Mouse (Mus musculus) layer of hippocampus, postnatal 10 days (tissue): ENCODE results near the gene Olfr328. TPM values are rescaled to one million over a fixed set of nuclear protein-coding genes. Genes with fewer than 3 reads are reported as not detected.
"Not testable (repeated sequence)": the region's sequence is repeated elsewhere in the genome, so short reads cannot be mapped to it uniquely, and the experiment has no call there.

Source experiments
- DNase-seq, 2 experiments: peaks; one replicate each; pipeline ENCODE4 v3.0.0; 2021; ENCODE audit warnings: low spot score in 2 of 2
- long read RNA-seq: library from polyadenylated mRNA; stranded (forward); transcript quantifications from one replicate; pipeline ENCODE4 v2.0.0, GENCODE M21; 2023
- total RNA-seq, 2 experiments: library from RNA; stranded (reverse); gene quantifications; 2 replicates each; pipeline ENCODE4 v1.2.3; 2021

Olfr328 gene
- under 1 TPM; 0.11 to 0.23 TPM for total RNA-seq
- long read RNA-seq: 0 reads

- DNase-seq: no peak
Measured at GRCm38 (mm10) chr11:58555536-58555935, at the start of gene Olfr328. TSS of gene Olfr328 (minus strand) at chr11:58555636.

- no peak for DNase-seq
Measured at GRCm38 (mm10) chr11:58605228-58605627, 49.8 kb upstream of the Olfr328 start.

- DNase-seq: no peak
Measured at GRCm38 (mm10) chr11:58604688-58605087, 49.3 kb upstream of the Olfr328 start.

GRCm38 (mm10) chr11:58602800-58603560, 47.5 kb upstream of the Olfr328 start:
- no peak for DNase-seq

- no peak for DNase-seq
Measured at GRCm38 (mm10) chr11:58602062-58602461, 46.6 kb upstream of the Olfr328 start.

GRCm38 (mm10) chr11:58597837-58598236, 42.4 kb upstream of the Olfr328 start:
- DNase-seq: no peak

- DNase-seq: no peak
Measured at GRCm38 (mm10) chr11:58594814-58595213, 39.4 kb upstream of the Olfr328 start, which contains the start of gene Olfr324. TSS of gene Olfr324 (plus strand) at chr11:58595114.

GRCm38 (mm10) chr11:58588620-58589250, 33.3 kb upstream of the Olfr328 start:
- no peak for DNase-seq

GRCm38 (mm10) chr11:58587898-58588348, 32.5 kb upstream of the Olfr328 start:
- peak; percentile 66 for DNase-seq

GRCm38 (mm10) chr11:58578636-58579035, 23.2 kb upstream of the Olfr328 start:
- peak; percentile 32 to 57 for DNase-seq

- DNase-seq: no peak
Measured at GRCm38 (mm10) chr11:58577430-58577829, 22.0 kb upstream of the Olfr328 start, which contains the start of gene Olfr325. TSS of gene Olfr325 (plus strand) at chr11:58577730.

- no peak for DNase-seq
Measured at GRCm38 (mm10) chr11:58570405-58570804, 15.0 kb upstream of the Olfr328 start, which contains the start of gene Olfr224. TSS of gene Olfr224 (minus strand) at chr11:58570553.

- no peak for DNase-seq
Measured at GRCm38 (mm10) chr11:58546322-58546721, 9.1 kb downstream of the Olfr328 start, which contains the start of gene Olfr329-ps. TSS of gene Olfr329-ps (minus strand) at chr11:58546422.

GRCm38 (mm10) chr11:58534736-58535135, 20.7 kb downstream of the Olfr328 start, which contains the start of gene Olfr330:
TSS of gene Olfr330 (minus strand) at chr11:58534836.
- DNase-seq: not testable (repeated sequence)

- DNase-seq: peak; percentile 10 to 17
Measured at GRCm38 (mm10) chr11:58519756-58520155, 35.7 kb downstream of the Olfr328 start.

GRCm38 (mm10) chr11:58518916-58519315, 36.5 kb downstream of the Olfr328 start:
- DNase-seq: peak; percentile 63 to 74

- not testable (repeated sequence) for DNase-seq
Measured at GRCm38 (mm10) chr11:58509058-58509457, 46.4 kb downstream of the Olfr328 start.

GRCm38 (mm10) chr11:58502472-58502871, 53.0 kb downstream of the Olfr328 start, which contains the start of gene Olfr331:
TSS of gene Olfr331 (minus strand) at chr11:58502572.
- not testable (repeated sequence) for DNase-seq
